Comparison of ENCODE assay signal across 7 mouse cellular contexts in the genomic region with DNA sequence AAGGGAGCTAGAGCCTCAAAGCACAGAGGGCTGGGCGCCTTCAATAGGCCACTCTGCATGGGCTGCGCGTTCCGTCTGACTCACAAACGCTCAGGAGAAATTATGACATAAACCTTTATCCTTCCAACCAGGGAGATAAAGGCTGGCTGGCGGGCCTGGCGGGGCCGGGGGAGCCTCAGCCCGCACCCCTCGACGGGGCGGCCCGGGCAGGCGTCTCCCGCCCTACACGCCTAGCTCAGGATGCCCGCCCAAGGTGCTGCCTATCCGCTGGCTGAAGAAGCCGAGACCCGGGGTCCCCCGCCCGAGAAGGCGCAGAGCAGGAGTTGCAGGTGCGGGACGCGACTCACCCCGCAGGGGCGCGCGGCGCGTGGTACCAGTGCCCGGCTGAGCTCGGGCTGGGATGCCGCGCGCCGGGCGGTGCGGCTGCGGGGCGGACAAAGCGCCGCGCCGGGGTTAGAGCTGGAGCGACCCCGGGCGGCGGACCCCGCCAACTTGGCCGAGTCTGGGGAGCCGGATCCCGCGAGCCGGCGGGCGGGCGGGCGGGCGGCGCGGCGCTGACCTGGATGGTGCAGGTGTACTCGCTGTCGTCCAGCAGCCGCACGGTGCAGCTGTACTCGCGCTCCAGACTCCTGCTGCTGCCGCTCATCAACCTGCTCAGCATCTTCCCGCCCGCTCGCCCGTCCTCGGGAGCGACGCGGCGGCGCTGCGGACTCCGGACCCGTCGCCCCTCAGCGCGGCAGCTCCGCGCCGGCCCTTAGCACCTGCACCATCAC. TPM values are rescaled to one million over a fixed set of nuclear protein-coding genes. Genes with fewer than 3 reads are reported as not detected.
DNase-seq lines count a peak whose midpoint lies in the region; ATAC-seq and TF ChIP-seq lines count a peak whose summit lies in the region.

No protein-coding gene starts in this region.

- H3K27me3 ChIP-seq in forebrain, embryonic 15.5 days: no peaks in the 10 kb centered on the region
- peaks cover 8% of the 10 kb centered on the region for H3K27me3 ChIP-seq in intestine, embryonic 16.5 days (replicated peaks; ENCODE audit: control insufficient read depth, insufficient read depth, low read length)
- H3K27me3 ChIP-seq in liver, embryonic 16.5 days (ENCODE audit: control insufficient read depth, insufficient read depth, low read depth, low read length): peaks cover 53% of the 10 kb centered on the region
- peaks cover 25% of the 10 kb centered on the region for H3K27me3 ChIP-seq in small intestine, adult 2 months (ENCODE audit: control insufficient read depth, insufficient read depth, low read length)

- no peak for TF ChIP-seq POLR2A in small intestine, adult 2 months (IDR thresholded peaks at IDR 0.05; ENCODE audit: low read depth, low read length)

- DNase-seq in urinary bladder, postnatal 25 days (ENCODE audit: low spot score): peak; percentile 7
- DNase-seq in urinary bladder, postnatal 10 days (ENCODE audit: low spot score): no peak

- peak; percentile 26; the same call in 1 of the 2 replicates for ATAC-seq in cerebellum, adult (ENCODE audit: insufficient number of reproducible peaks, low FRiP score, low TSS enrichment)
- ATAC-seq in forebrain, embryonic 15.5 days (replicated peaks): peak; percentile 88
- ATAC-seq in intestine, embryonic 16.5 days: peak; percentile 91
- peak; percentile 56 for ATAC-seq in liver, embryonic 16.5 days (ENCODE audit: low read depth)

- H3K4me1 ChIP-seq in forebrain, embryonic 15.5 days: peaks cover 27% of the 10 kb centered on the region
- H3K4me1 ChIP-seq in intestine, embryonic 16.5 days (ENCODE audit: control insufficient read depth, insufficient read depth, low read length): 0 out of 2 replicates have a peak, but pooled peaks cover 2% of the 10 kb centered on the region
- H3K4me1 ChIP-seq in liver, embryonic 16.5 days (ENCODE audit: control insufficient read depth, low read depth, low read length): peaks cover 5% of the 10 kb centered on the region
- H3K4me1 ChIP-seq in small intestine, adult 2 months (ENCODE audit: control insufficient read depth, insufficient read depth, insufficient read length, low read length): peaks cover 3% of the 10 kb centered on the region; the same call in 1 of the 2 replicates

- TF ChIP-seq CTCF in small intestine, adult 2 months (IDR thresholded peaks at IDR 0.05; ENCODE audit: extremely low read depth, insufficient read length, insufficient replicate concordance, low read depth, low read length): no peak

- peak overlapping the region; percentile 98 for H3K27ac ChIP-seq in forebrain, embryonic 15.5 days (replicated peaks)
- peak overlapping the region; percentile 46 for H3K27ac ChIP-seq in intestine, embryonic 16.5 days (ENCODE audit: low read length)
- no peak overlapping the region for H3K27ac ChIP-seq in liver, embryonic 16.5 days (ENCODE audit: low read length)
- no peak overlapping the region for H3K27ac ChIP-seq in small intestine, adult 2 months (ENCODE audit: insufficient read depth, low read depth, low read length)

- H3K4me2 ChIP-seq in forebrain, embryonic 15.5 days (replicated peaks): peak overlapping the region; percentile 75
- H3K4me2 ChIP-seq in intestine, embryonic 16.5 days (ENCODE audit: low read depth, low read length): peak overlapping the region; percentile 87
- peak overlapping the region; percentile 80 for H3K4me2 ChIP-seq in liver, embryonic 16.5 days (ENCODE audit: low read depth, low read length)

- H3K9ac ChIP-seq in forebrain, embryonic 15.5 days (replicated peaks): peak overlapping the region; percentile 98
- H3K9ac ChIP-seq in intestine, embryonic 16.5 days (ENCODE audit: low read depth, low read length): peak overlapping the region; percentile 63
- no peak overlapping the region for H3K9ac ChIP-seq in liver, embryonic 16.5 days (ENCODE audit: low read depth, low read length)

- H3K9me3 ChIP-seq in forebrain, embryonic 15.5 days: no peaks in the 10 kb centered on the region
- no peaks in the 10 kb centered on the region for H3K9me3 ChIP-seq in intestine, embryonic 16.5 days (ENCODE audit: control insufficient read depth, low read length)
- no peaks in the 10 kb centered on the region for H3K9me3 ChIP-seq in liver, embryonic 16.5 days (replicated peaks; ENCODE audit: control insufficient read depth, low read length)

- no peaks in the 10 kb centered on the region for H3K36me3 ChIP-seq in forebrain, embryonic 15.5 days
- H3K36me3 ChIP-seq in intestine, embryonic 16.5 days (ENCODE audit: control insufficient read depth, insufficient read depth, low read length): no peaks in the 10 kb centered on the region
- no peaks in the 10 kb centered on the region for H3K36me3 ChIP-seq in liver, embryonic 16.5 days (ENCODE audit: control insufficient read depth, insufficient read depth)
- H3K36me3 ChIP-seq in small intestine, adult 2 months (ENCODE audit: control insufficient read depth, insufficient read depth, low read length): no peaks in the 10 kb centered on the region

- peak overlapping the region; percentile 98 for H3K4me3 ChIP-seq in forebrain, embryonic 15.5 days
- H3K4me3 ChIP-seq in intestine, embryonic 16.5 days (ENCODE audit: low read length): peak overlapping the region; percentile 72
- peak overlapping the region; percentile 65 for H3K4me3 ChIP-seq in liver, embryonic 16.5 days (ENCODE audit: low read depth, low read length)
- peak overlapping the region; percentile 88 for H3K4me3 ChIP-seq in small intestine, adult 2 months (ENCODE audit: low read depth, low read length)

- under 1% methylated on average over 74 of the region's 90 CpGs for WGBS in forebrain, embryonic 15.5 days
- under 1% methylated on average over 76 of the region's 90 CpGs for WGBS in intestine, embryonic 16.5 days
- under 1% methylated on average over 89 of the region's 90 CpGs for WGBS in liver, embryonic 16.5 days (ENCODE audit: insufficient replicate concordance)
- under 1% methylated on average over 90 of the region's 90 CpGs for WGBS in small intestine, adult 2 months

RNA-seq across cellular contexts. Expression of a gene that starts 0.5 kb away (rescaled TPM):
- polyA plus RNA-seq in forebrain, embryonic 15.5 days (2015; fragmentation: Nextera tagmentation; extraction: Ambion mirVana): 37.5 and 38.2 TPM in 2 replicates
- 1.3 and 1.5 TPM in 2 replicates for polyA plus RNA-seq in intestine, embryonic 16.5 days (2015; fragmentation: Nextera tagmentation; extraction: Ambion mirVana)
- 0.12 and 0.18 TPM in 2 replicates for polyA plus RNA-seq in liver, embryonic 16.5 days (2015; fragmentation: Nextera tagmentation; extraction: Ambion mirVana)
- 1.2 and 1.4 TPM in 2 replicates for polyA plus RNA-seq in small intestine, adult 2 months (2012; rRNA removed)

Comparison
In these comparisons a context has a peak if more than half of its experiments do, and no peak if none do; other contexts are left out.
1. ATAC-seq: peak in every context shown above with its lines; median percentile 91 in intestine, embryonic 16.5 days; 88 in forebrain, embryonic 15.5 days; 56 in liver, embryonic 16.5 days; 26 in cerebellum, adult.
2. H3K27ac ChIP-seq: peak in forebrain, embryonic 15.5 days (single experiment) and intestine, embryonic 16.5 days (single experiment); none in liver, embryonic 16.5 days (single experiment) and small intestine, adult 2 months (single experiment).
3. RNA of a gene that starts 0.5 kb away (polyA plus RNA-seq): 37.5 to 38.2 TPM in forebrain, embryonic 15.5 days; 1.2 to 1.4 TPM in small intestine, adult 2 months, 1.3 to 1.5 TPM in intestine, embryonic 16.5 days and 0.12 to 0.18 TPM in liver, embryonic 16.5 days; every median in the first group is over 10 times any median in the second.
4. Peak in every context shown above with its lines, with median percentiles within 50 percentile points of each other: H3K4me2 ChIP-seq and H3K4me3 ChIP-seq.